Mouse (Mus musculus) testis, adult 2 months (tissue): ENCODE data around the gene Clic3. TPM values are rescaled to one million over a fixed set of nuclear protein-coding genes. Genes with fewer than 3 reads are reported as not detected.

Experiments used
- H3K27ac ChIP-seq: fragments of 200-500 bp; 2 replicates; pipeline ENCODE4 v1.5.1; 2012; ENCODE audit warnings: low read depth, low read length; ENCODE audit not compliant: control insufficient read depth, insufficient read depth
- H3K27me3 ChIP-seq: fragments of 200-500 bp; 2 replicates; pipeline ENCODE4 v1.6.1; 2012; ENCODE audit warnings: mild to moderate bottlenecking, low read length, moderate library complexity; ENCODE audit not compliant: control insufficient read depth, insufficient read depth
- H3K36me3 ChIP-seq: fragments of 200-500 bp; 2 replicates; pipeline ENCODE4 v1.6.1; 2012; ENCODE audit warnings: mild to moderate bottlenecking, low read length; ENCODE audit not compliant: control insufficient read depth, insufficient read depth
- H3K4me1 ChIP-seq: fragments of 200-500 bp; 2 replicates; pipeline ENCODE4 v1.6.1; 2012; ENCODE audit warnings: low read length; ENCODE audit not compliant: control insufficient read depth, insufficient read depth
- H3K4me3 ChIP-seq: fragments of 200-500 bp; 2 replicates; pipeline ENCODE4 v1.5.1; 2012; ENCODE audit warnings: low read depth, mild to moderate bottlenecking, low read length, moderate library complexity, mixed read lengths; ENCODE audit not compliant: control insufficient read depth
- CTCF ChIP-seq: fragments of 200-500 bp; IDR thresholded peaks from 2 replicates; pipeline ENCODE4 v1.5.1; 2012; ENCODE audit warnings: low read depth, mild to moderate bottlenecking, inconsistent platforms, low read length, moderate library complexity; ENCODE audit not compliant: control insufficient read depth, insufficient read depth, insufficient replicate concordance
- POLR2A ChIP-seq: fragments of 200-500 bp; IDR thresholded peaks from 2 replicates; pipeline ENCODE4 v1.6.1; 2012; ENCODE audit warnings: low read depth, mild to moderate bottlenecking, inconsistent platforms, low read length, moderate library complexity; ENCODE audit not compliant: control insufficient read depth
- polyA plus RNA-seq: library from polyadenylated mRNA; depleted of rRNA; stranded (reverse); fragments of >200 nt; gene quantifications from 2 replicates; pipeline ENCODE4 v1.2.3, GENCODE M21; 2012; rRNA removed

The Clic3 gene
- polyA plus RNA-seq, 1 experiment, result 0.78 TPM

GRCm38 (mm10) chr2:25505000-25505399, 48.4 kb downstream of the Clic3 start:
- Histone ChIP-seq H3K4me3 (no peak overlapping the region), H3K4me1 (peaks cover 17% of the 10 kb centered on the region), H3K27me3 (no peaks in the 10 kb centered on the region), H3K36me3 (peaks cover 3% of the 10 kb centered on the region), H3K27ac (no peak overlapping the region)
- TF ChIP-seq CTCF, result no peak
- no peak for TF ChIP-seq POLR2A

DNA sequence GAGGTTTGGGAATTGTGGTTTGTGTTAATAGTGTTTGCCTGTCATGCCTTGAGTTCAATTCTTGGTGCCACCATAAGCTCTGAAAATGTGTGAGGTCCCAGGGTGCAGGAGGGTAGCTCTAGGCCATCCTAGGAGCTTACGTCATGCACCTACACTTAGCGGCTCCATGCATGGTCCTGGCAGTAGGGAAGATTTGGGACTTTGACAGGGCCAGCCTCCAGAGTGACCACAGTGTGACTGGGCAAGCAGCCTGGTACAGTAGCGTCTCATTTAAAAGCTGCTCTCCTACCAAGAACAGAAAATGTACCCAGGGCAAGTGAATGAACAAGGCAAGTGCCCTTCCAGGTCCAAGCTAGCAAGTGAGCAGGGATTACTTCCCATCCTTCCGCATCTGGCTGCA, 49.2 kb downstream of the Clic3 start:
- Histone ChIP-seq H3K36me3 (peaks cover 3% of the 10 kb centered on the region), H3K27ac (no peak overlapping the region), H3K27me3 (no peaks in the 10 kb centered on the region), H3K4me1 (peaks cover 12% of the 10 kb centered on the region), H3K4me3 (no peak overlapping the region)
- TF ChIP-seq POLR2A, result no peak
- no peak for TF ChIP-seq CTCF

DNA sequence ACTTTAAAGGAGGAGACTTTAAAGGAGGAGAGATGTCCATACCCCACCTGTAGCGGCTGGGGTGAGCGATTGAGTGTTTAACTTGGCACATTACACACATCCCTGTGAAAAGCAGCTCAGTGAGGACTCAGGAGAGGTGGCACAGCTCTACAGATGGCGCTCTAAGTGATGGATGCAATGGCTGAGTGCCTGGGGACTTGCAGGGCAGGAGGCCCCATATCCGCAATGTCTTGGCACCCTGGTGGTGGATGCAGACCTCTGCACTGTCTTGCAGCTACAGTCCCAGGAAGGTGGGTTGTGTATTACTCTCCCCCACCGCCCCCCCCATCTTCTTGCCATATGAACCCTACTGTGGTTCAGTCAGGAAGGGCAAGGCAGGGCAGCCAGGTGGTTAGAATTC, 50.3 kb downstream of the Clic3 start:
- TF ChIP-seq POLR2A (no peak), CTCF (no peak)
- Histone ChIP-seq H3K4me1 (peaks cover 4% of the 10 kb centered on the region), H3K27ac (no peak overlapping the region), H3K4me3 (no peak overlapping the region), H3K27me3 (no peaks in the 10 kb centered on the region), H3K36me3 (peaks cover 3% of the 10 kb centered on the region)

Other genes with a start within 250 kb of the Clic3 start
- gene Nelfb, start 245.3 kb upstream of the Clic3 start, polyA plus RNA-seq, result 20.7 and 24.9 TPM in 2 replicates
- gene Stpg3, start 242.2 kb upstream of the Clic3 start, polyA plus RNA-seq, result 244 and 247 TPM in 2 replicates
- gene Fam166a, start 238.1 kb upstream of the Clic3 start, polyA plus RNA-seq, result 552 and 576 TPM in 2 replicates
- 2,564 and 2,638 TPM in 2 replicates for gene Tubb4b, start 232.1 kb upstream of the Clic3 start, polyA plus RNA-seq
- gene Slc34a3, start 222.5 kb upstream of the Clic3 start, polyA plus RNA-seq, result 0.48 and 0.55 TPM in 2 replicates
- gene Rnf224, start 220.1 kb upstream of the Clic3 start, polyA plus RNA-seq, result 0.05 TPM in 1 of 2 replicates, not detected in the other
- 7.4 and 8.1 TPM in 2 replicates for gene Rnf208, start 214.6 kb upstream of the Clic3 start, polyA plus RNA-seq
- 0.12 and 0.31 TPM in 2 replicates for gene Cysrt1, start 214.4 kb upstream of the Clic3 start, polyA plus RNA-seq
- 7.0 and 7.9 TPM in 2 replicates for gene AL732309.1, start 210.0 kb upstream of the Clic3 start, polyA plus RNA-seq
- 63.3 and 69.3 TPM in 2 replicates for gene Tmem203, start 201.4 kb upstream of the Clic3 start, polyA plus RNA-seq
- 357 and 363 TPM in 2 replicates for gene Tprn, start 194.2 kb upstream of the Clic3 start, polyA plus RNA-seq
- gene Ssna1, start 184.4 kb upstream of the Clic3 start, polyA plus RNA-seq, result 54.9 and 64.2 TPM in 2 replicates
- gene Anapc2, start 184.4 kb upstream of the Clic3 start, polyA plus RNA-seq, result 29.3 and 32.3 TPM in 2 replicates
- gene Tmem210, start 168.7 kb upstream of the Clic3 start, polyA plus RNA-seq, result 830 and 870 TPM in 2 replicates
- 3.5 and 4.3 TPM in 2 replicates for gene Lrrc26, start 166.9 kb upstream of the Clic3 start, polyA plus RNA-seq
- 0.38 and 0.75 TPM in 2 replicates for gene Grin1, start 137.7 kb upstream of the Clic3 start, polyA plus RNA-seq
- gene Man1b1, start 124.5 kb upstream of the Clic3 start, polyA plus RNA-seq, result 25.4 and 29.3 TPM in 2 replicates
- 4.0 and 5.0 TPM in 2 replicates for gene Dpp7, start 100.5 kb upstream of the Clic3 start, polyA plus RNA-seq
- 1.7 and 2.2 TPM in 2 replicates for gene Uap1l1, start 91.2 kb upstream of the Clic3 start, polyA plus RNA-seq
- gene Sapcd2, start 84.5 kb upstream of the Clic3 start, polyA plus RNA-seq, result 1.1 and 1.3 TPM in 2 replicates
- 6.2 and 6.5 TPM in 2 replicates for gene Entpd2, start 61.0 kb upstream of the Clic3 start, polyA plus RNA-seq
- gene Npdc1, start 57.5 kb upstream of the Clic3 start, polyA plus RNA-seq, result 13.6 and 15.9 TPM in 2 replicates
- gene Fut7, start 33.6 kb upstream of the Clic3 start, polyA plus RNA-seq, result 0.10 TPM in 1 of 2 replicates, not detected in the other
- 17.3 and 18.3 TPM in 2 replicates for gene Abca2, start 28.1 kb upstream of the Clic3 start, polyA plus RNA-seq
- gene Paxx, start 4.3 kb downstream of the Clic3 start, polyA plus RNA-seq, result 34.3 and 35.8 TPM in 2 replicates
- gene Ptgds, start 13.2 kb downstream of the Clic3 start, polyA plus RNA-seq, result 311 and 369 TPM in 2 replicates
- gene Lcn12, start 37.1 kb downstream of the Clic3 start, polyA plus RNA-seq, result 5.7 TPM in 1 of 2 replicates, not detected in the other
- gene Fbxw5, start 43.9 kb downstream of the Clic3 start, polyA plus RNA-seq, result 137 and 166 TPM in 2 replicates
- gene C8g, start 44.9 kb downstream of the Clic3 start, polyA plus RNA-seq, result 58.4 and 70.5 TPM in 2 replicates
- gene Traf2, start 90.1 kb downstream of the Clic3 start, polyA plus RNA-seq, result 12.2 and 12.7 TPM in 2 replicates
- 170 and 227 TPM in 2 replicates for gene Edf1, start 101.0 kb downstream of the Clic3 start, polyA plus RNA-seq
- gene Mamdc4, start 118.0 kb downstream of the Clic3 start, polyA plus RNA-seq, result 1.7 and 8.5 TPM in 2 replicates
- 102 and 112 TPM in 2 replicates for gene Phpt1, start 118.4 kb downstream of the Clic3 start, polyA plus RNA-seq
- gene Ajm1, start 124.9 kb downstream of the Clic3 start, polyA plus RNA-seq, result 0.11 and 0.19 TPM in 2 replicates
- 40.9 and 46.2 TPM in 2 replicates for gene Rabl6, start 151.7 kb downstream of the Clic3 start, polyA plus RNA-seq
- gene Ccdc183, start 160.8 kb downstream of the Clic3 start, polyA plus RNA-seq, result 101 and 107 TPM in 2 replicates
- 24.0 and 26.8 TPM in 2 replicates for gene Tmem141, start 165.2 kb downstream of the Clic3 start, polyA plus RNA-seq
- 0.07 and 0.54 TPM in 2 replicates for gene Fcna, start 171.2 kb downstream of the Clic3 start, polyA plus RNA-seq
- not detected in 2 replicates for gene Lcn8, start 196.3 kb downstream of the Clic3 start, polyA plus RNA-seq
- gene Lcn5, start 201.1 kb downstream of the Clic3 start, polyA plus RNA-seq, result not detected in 2 replicates
- gene Lcn6, start 219.9 kb downstream of the Clic3 start, polyA plus RNA-seq, result not detected in 2 replicates
- gene Lcn10, start 225.9 kb downstream of the Clic3 start, polyA plus RNA-seq, result not detected in 2 replicates
- not detected in 2 replicates for gene Obp2a, start 243.2 kb downstream of the Clic3 start, polyA plus RNA-seq
- gene Bmyc, start 249.9 kb downstream of the Clic3 start, polyA plus RNA-seq, result 6.3 and 6.4 TPM in 2 replicates